Mouse (Mus musculus) bone marrow, adult 2 months (tissue): ENCODE data around the gene Map3k14.

Source experiments
- CTCF ChIP-seq: fragments of 200-500 bp; IDR thresholded peaks from 2 replicates; pipeline ENCODE4 v1.5.1; 2011; ENCODE audit warnings: low read length, control low read depth; ENCODE audit not compliant: control insufficient read depth, insufficient read depth
- POLR2A ChIP-seq: fragments of 200-500 bp; IDR thresholded peaks from 2 replicates; pipeline ENCODE4 v1.6.1; 2011; ENCODE audit warnings: low read depth, mild to moderate bottlenecking, control low read depth, low read length, borderline replicate concordance; ENCODE audit not compliant: control insufficient read depth

- TF ChIP-seq CTCF: no peak
- no peak for TF ChIP-seq POLR2A
Observed at GRCm38 (mm10) chr11:103250324-103250723, 16.9 kb downstream of the Map3k14 start.
